Mouse (Mus musculus) heart, adult 2 months (tissue): Measurements from ENCODE around the gene Prss42.

Experiments
- CTCF ChIP-seq: fragments of 200-600 bp; IDR thresholded peaks from 2 replicates; pipeline ENCODE4 v1.8.1; 2022; ENCODE audit warnings: antibody characterized with exemption, mild to moderate bottlenecking, moderate library complexity
- POLR2A ChIP-seq: fragments of 200-500 bp; IDR thresholded peaks from 2 replicates; pipeline ENCODE4 v1.6.1; 2011; ENCODE audit warnings: mild to moderate bottlenecking, low read depth, low read length, control low read depth; ENCODE audit not compliant: insufficient read depth

GRCm38 (mm10) chr9:110778559-110778958 is 19.4 kb upstream of the Prss42 start:
- TF ChIP-seq CTCF, result no peak
- TF ChIP-seq POLR2A, result no peak
